Mouse (Mus musculus) heart, adult 9 months (tissue): ENCODE measurements at regions not wholly inside any gene's neighbourhood (a gene's known extent, or its start where the extent isn't known, plus 50 kb on each side); places are given as distances from the start of the nearest gene placed in this dataset.

ENCODE experiments used
- DNase-seq, 2 experiments: peaks; one replicate each; pipeline ENCODE4 v3.0.0; 2022; ENCODE audit warnings: low spot score in 2 of 2

GRCm38 (mm10) chrX:11716773-11717172 lies 389.2 kb downstream of the H2al1j start:
- no peak for DNase-seq

- DNase-seq: no peak
These were observed 391.2 kb downstream of the H2al1j start for GRCm38 (mm10) chrX:11718778-11719177.

- peak; percentile 20 to 28 for DNase-seq
These were observed 392.9 kb downstream of the H2al1j start for GRCm38 (mm10) chrX:11720517-11720916.

GRCm38 (mm10) chrX:11722730-11723129 lies 395.1 kb downstream of the H2al1j start:
- DNase-seq: no peak

GRCm38 (mm10) chrX:11724718-11725117 lies 397.1 kb downstream of the H2al1j start:
- DNase-seq: no peak

GRCm38 (mm10) chrX:11726524-11727231 lies 399.1 kb downstream of the H2al1j start:
- no peak for DNase-seq

- peak in 1 of 2 experiments; percentile 49 for DNase-seq
These were observed 400.9 kb downstream of the H2al1j start for GRCm38 (mm10) chrX:11728481-11728880.

GRCm38 (mm10) chrX:11729992-11730391 lies 402.4 kb downstream of the H2al1j start:
- DNase-seq: no peak

GRCm38 (mm10) chrX:11732371-11732770 lies 404.7 kb downstream of the H2al1j start:
- no peak for DNase-seq

GRCm38 (mm10) chrX:11734505-11735435 lies 407.1 kb downstream of the H2al1j start:
- DNase-seq: no peak

GRCm38 (mm10) chrX:11735516-11736170 lies 408.0 kb downstream of the H2al1j start:
- DNase-seq: peak; percentile 39 to 72

GRCm38 (mm10) chrX:11736481-11736880 lies 408.9 kb downstream of the H2al1j start:
- DNase-seq: peak; percentile 10 to 48

GRCm38 (mm10) chrX:11739565-11739964 lies 411.9 kb downstream of the H2al1j start:
- DNase-seq: peak in 1 of 2 experiments; percentile 30

GRCm38 (mm10) chrX:11745911-11746310 lies 414.2 kb downstream of the Bcor start:
- no peak for DNase-seq

GRCm38 (mm10) chrX:11747386-11748121 lies 412.6 kb downstream of the Bcor start:
- no peak for DNase-seq

- DNase-seq: peak; percentile 20 to 57
These were observed 411.9 kb downstream of the Bcor start for GRCm38 (mm10) chrX:11748278-11748677.

- no peak for DNase-seq
These were observed 407.6 kb downstream of the Bcor start for GRCm38 (mm10) chrX:11752513-11752912.

GRCm38 (mm10) chrX:11752973-11753590 lies 407.1 kb downstream of the Bcor start:
- peak in 1 of 2 experiments; percentile 9 for DNase-seq

GRCm38 (mm10) chrX:11755046-11755445 lies 405.1 kb downstream of the Bcor start:
- no peak for DNase-seq

GRCm38 (mm10) chrX:11763351-11764082 lies 396.6 kb downstream of the Bcor start:
- no peak for DNase-seq
